Mouse (Mus musculus) left cerebral cortex, postnatal 25 days (tissue): Measurements from ENCODE around the gene U2surp. TPM values are rescaled to one million over a fixed set of nuclear protein-coding genes. Genes with fewer than 3 reads are reported as not detected.
"Not testable (repeated sequence)": the region's sequence is repeated elsewhere in the genome, so short reads cannot be mapped to it uniquely, and the experiment has no call there.

Experiments used
- DNase-seq, 2 experiments: peaks; one replicate each; pipeline ENCODE4 v3.0.0; 2022; ENCODE audit warnings: low spot score in 2 of 2, mixed read lengths in 1 of 2
- intact Hi-C: fragments of 180-260 bp; cut with DNase I; formaldehyde crosslinking; loops from one replicate; pipeline ENCODE4 v1.15.1; 2025
- total RNA-seq, 2 experiments: library from RNA; stranded (reverse); gene quantifications; 2 replicates each; pipeline ENCODE4 v1.2.3; 2021

Gene U2surp
- total RNA-seq, 2 experiments from 2014 or later: 62.7 to 64.3 TPM

DNA sequence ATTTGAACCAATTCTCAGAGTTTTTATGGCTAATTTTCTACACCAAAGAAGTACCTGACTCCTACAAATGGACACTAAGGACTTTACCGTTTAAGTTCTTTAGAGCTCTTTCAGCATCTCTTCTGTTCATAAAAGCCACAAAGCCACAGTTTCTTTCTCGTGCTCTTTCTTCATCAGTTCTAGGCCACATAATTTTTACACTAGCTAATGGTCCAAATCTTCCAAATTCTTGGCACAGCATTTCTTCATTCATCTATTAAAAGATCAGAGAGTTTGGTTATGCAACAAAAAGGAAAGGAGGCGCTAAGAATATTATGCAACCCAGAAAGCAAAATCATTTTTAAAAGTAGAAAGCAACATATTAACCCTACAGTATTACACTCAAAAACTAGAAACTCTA, 21.8 kb downstream of the U2surp start:
- no peak for DNase-seq
- intact Hi-C loops: loop anchor here (5.0 kb wide), 1 partner anchor 362 kb away; no protein-coding TSS in a partner anchor

DNA sequence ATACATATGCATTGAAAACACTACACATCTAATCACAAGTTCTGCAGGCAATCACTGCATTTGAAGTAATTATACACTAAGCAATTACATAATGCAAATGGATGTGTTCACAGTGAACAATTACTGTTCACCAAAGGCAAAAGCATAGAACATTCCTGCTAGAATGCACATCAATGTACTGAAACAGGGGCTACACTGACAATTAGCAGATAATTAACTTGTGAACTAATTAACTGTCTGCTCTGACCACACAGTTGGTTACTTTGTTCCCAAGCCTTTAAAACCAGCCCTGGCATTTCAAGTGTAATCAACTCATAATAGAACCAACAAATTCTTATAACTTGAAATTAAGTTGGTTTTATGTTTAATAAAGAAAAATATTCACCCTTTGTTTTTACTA, 22.9 kb downstream of the U2surp start:
- no peak for DNase-seq
- intact Hi-C loops: no loop called here

- intact Hi-C loops: no loop called here
- no peak for DNase-seq
Measured at GRCm38 (mm10) chr9:95479981-95480380, 31.8 kb downstream of the U2surp start.

DNA sequence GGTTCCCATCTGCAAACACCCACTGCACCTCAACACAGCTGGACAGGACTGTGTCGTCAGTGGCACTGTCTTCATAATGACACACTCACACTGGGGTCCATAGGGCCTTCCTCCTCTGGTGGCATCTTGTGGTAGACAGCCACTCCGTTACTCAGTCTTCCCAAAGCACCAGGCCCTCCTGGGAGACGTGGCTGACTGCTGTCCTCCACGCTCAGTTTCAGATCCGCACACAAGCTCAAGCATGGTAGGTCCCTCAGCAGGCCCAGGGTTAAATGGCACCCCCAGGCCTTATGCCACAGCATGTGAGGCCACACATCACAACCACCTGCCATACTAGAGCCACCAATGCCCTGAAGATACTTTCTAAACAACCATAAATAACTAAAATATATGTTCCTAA, 33.4 kb downstream of the U2surp start:
- intact Hi-C loops: no loop called here
- no peak for DNase-seq

DNA sequence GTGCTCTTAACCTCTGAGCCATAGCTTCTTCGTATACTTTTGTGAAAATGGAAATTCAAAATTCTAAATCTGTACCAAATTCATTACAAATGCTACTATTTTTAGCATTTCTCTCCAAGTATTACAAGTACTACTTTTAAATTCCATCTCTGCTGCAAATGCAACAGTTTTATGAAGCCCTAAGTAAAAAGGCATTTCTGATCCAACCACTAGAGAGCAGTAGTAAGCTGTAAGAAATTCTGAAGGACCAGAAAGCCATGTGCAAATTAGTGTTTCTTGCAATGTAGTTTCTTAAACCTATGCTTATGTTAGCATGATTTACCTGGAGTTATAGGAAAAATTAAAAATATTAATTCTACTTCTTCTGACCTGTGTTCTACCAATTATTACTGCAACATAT, 38.9 kb downstream of the U2surp start:
- intact Hi-C loops: no loop called here

DNA sequence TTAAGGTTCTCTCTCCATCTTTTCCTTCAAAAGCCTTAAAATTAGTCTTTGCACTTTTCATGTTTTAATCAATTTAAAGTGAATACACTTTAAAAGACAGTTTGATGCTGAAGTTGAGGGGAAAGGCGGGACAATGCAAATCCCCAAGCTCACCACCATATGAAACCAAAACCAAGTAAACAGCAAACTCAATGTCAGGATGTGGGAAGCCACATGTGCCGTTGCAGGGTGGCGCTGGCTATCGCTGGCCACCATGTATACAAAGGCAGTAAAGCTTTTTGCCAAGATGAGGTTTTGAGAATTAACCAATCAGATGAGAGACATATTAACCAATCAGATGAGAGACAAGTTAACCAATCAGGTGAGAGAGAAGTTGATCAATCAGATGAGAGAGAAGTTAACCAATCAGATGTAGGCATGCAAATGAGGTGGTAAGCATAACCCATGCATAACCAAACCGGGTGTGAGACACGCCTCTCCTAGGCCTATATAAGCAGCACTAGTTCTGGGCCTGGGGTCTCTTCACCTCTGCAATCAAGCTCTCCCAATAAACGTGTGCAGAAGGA, 42.7 kb downstream of the U2surp start:
- intact Hi-C loops, DNase-seq: not testable (repeated sequence)

More for the DNA sequence above, 38.9 kb downstream of the U2surp start:
- peak in 1 of 2 experiments; percentile 43 for DNase-seq

DNA sequence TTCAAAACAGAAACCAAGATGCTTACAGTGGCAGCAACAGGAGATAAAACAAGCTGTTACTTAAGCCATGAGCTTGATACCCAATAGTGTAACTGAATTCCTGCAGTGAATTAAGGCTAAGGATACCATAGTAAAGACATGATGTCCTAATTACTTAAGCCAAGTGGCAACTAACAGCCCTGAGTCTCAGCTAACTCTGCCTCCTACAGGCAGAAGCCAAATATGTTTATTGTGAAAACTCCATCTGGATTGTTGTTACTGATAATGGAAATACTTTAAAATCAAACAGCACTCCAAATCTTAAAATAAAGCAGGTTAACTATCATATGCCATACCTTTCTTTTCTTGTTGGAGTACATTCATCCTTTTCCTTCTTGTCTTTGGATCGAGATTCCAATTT, 47.8 kb downstream of the U2surp start:
- intact Hi-C loops: loop anchor here (5.0 kb wide), 1 partner anchor 727 kb away; no protein-coding TSS in a partner anchor
- DNase-seq: no peak

DNA sequence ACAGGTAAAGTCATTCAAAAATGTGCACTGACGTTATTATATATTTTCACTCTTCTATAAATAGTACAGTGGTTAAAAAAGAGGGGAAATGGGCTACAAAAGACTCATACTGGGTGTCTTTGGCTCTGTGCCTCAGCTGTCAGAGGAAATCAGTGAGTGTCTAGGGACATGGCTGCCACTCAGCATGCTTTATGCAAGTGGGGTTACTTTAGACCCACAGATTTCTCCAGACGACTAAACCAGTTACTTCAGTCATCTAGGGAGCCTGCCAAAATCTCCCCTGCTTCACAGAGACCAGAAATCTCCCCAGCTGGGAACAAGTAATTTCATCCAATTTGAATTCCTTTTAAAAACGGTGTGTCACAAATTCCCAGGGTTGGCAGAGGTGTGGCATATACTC, 59.9 kb downstream of the U2surp start:
- DNase-seq: peak in 1 of 2 experiments; percentile 47
- intact Hi-C loops: no loop called here

DNA sequence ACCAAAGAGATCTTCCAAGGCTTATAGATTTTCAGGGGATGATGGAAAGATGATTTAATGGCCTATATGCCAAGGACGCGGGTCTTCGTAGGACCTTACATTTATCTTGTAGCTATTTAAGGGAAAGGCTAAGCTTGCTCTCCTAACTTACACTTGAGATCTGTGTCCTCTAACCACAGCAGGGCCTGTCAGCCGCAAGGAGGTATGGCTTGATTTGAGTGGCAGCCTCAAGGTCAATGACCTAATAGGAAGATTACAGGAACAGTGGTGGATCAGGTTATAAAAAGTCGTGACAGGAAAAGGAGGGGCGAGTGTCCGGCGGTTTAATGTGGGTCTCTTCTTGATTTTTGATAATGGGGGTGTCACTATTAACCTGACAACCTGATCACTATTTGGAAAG, 61.2 kb downstream of the U2surp start:
- DNase-seq: no peak
- intact Hi-C loops: no loop called here

DNA sequence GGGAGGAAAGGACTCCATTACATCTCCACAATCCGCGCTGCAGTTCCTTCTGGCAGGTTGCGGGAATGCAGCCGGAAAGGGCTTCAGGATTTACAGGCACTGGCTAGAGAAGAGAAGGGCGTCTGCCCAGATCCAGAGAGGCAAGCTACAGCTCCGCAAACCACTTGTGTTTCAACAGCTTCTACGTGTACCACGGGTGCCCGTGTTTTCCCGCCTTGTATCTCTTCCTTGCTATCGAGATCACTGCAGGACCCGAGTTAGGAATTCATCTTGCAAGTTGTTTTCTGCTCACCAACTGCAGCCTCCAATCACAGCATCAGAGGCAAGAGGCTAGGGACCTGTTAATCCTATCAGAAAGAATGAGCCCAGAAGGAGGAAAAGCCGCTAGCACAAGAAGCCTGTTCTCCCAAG, 69.5 kb downstream of the U2surp start:
- peak; percentile 49 to 67 for DNase-seq
- intact Hi-C loops: no loop called here

DNA sequence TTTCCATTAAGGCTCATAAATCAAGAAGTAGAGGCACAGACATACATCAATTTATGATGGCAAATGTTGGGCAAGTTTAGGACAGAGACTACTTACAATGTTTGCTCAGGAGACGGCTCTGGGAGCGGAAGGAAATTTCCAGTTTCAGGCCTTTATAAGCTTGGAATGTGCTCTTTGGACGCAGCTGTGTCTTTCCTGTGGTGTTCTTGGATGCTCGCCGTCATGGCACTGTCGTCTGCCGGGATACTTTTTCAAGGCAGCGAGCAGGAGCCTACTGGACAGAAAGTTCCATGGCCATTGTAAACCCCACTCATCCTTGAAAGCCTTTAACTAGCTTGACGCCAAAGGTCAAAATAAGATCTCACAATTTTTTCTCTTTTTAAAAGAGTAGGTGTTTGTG, 73.9 kb downstream of the U2surp start:
- intact Hi-C loops: no loop called here
- no peak for DNase-seq

GRCm38 (mm10) chr9:95436294-95436613, 75.5 kb downstream of the U2surp start:
- intact Hi-C loops: no loop called here
- no peak for DNase-seq

DNA sequence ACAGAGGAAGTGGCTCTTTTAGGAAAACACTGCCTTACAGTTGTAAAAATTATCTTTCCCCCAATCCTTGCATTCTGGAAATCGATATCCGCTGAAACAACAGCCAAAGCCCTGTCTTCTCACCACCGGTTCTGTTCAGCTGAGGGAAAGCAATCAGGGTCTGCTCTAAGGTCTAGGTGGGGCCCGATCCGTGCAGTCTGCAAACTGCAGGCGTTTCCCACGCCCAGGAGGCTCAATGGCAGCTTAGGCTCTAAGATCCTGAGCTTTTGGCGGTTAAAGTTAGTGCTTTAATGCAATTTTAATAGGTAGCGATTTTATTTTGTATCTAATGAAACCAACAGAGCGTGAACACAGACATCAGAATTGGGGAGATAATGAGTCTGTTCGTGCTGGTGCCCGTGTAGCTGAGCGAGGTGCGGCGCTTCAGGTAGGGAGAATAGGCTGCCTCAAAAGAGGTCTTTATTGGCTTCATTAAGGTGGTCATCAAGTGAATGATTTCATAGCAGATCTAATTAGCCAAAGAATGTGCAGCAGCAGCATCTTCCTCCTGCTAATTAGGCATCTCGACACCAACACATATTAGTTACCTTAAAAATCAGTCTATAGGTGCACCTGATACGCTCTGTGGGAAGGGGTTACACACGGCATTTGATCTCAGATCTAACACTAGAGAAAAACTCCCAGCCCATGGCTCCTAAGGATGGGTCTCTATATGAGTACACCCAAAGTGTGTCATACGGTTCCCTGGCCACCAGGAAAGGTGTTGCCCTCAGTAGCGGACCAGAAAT, 76.1 kb downstream of the U2surp start:
- intact Hi-C loops: no loop called here
- DNase-seq: no peak

- intact Hi-C loops: no loop called here
- no peak for DNase-seq
Measured at GRCm38 (mm10) chr9:95428277-95428676, 83.5 kb downstream of the U2surp start.

- DNase-seq: no peak
- intact Hi-C loops: no loop called here
Measured at GRCm38 (mm10) chr9:95413911-95414310, 97.9 kb downstream of the U2surp start.

GRCm38 (mm10) chr9:95412047-95412446, 99.7 kb downstream of the U2surp start:
- DNase-seq: no peak
- intact Hi-C loops: no loop called here

DNA sequence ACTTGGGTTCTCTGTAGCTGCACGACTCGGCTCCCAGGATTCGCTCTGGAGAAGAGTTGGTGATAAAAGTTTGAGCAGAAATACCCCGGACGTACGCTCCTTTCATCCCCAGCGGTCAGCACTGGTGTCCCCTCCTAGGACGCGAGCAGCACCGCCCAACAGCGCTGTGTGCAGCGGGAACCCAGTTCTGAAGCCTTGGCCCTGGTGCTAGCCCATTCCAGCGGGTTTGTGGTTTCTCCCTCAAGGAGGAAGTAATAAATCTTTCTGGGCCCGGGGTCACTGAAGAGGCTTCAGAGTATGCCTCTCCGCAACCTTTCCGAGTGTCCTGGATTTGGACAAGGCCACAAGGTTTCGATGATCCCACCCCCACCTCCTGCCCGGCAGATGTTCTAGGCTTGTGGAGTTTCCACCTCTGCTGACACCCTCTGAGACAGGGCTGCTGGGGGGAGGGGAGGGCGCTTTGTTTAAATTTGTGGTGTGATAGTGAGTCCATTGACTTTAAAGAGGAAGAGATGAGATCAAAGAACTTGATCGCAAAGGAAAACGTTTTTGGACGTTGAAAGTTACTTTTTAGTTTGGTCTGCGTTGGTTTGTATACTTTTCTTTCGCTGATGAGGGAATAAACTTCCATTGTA, 104.1 kb downstream of the U2surp start:
- DNase-seq: no peak
- intact Hi-C loops: loop anchor here (2.0 to 10.0 kb wide), 4 partner anchors 85 to 563 kb away; no protein-coding TSS in a partner anchor
